Mouse (Mus musculus) heart, adult 2 months (tissue): ENCODE data around the gene Pnpo.

Source experiments
- CTCF ChIP-seq: fragments of 200-600 bp; IDR thresholded peaks from 2 replicates; pipeline ENCODE4 v1.8.1; 2022; ENCODE audit warnings: antibody characterized with exemption, mild to moderate bottlenecking, moderate library complexity
- EP300 ChIP-seq: fragments of 200-500 bp; IDR thresholded peaks from 2 replicates; pipeline ENCODE4 v1.6.1; 2011; ENCODE audit warnings: low read depth, low read length, control low read depth; ENCODE audit not compliant: insufficient read depth
- POLR2A ChIP-seq: fragments of 200-500 bp; IDR thresholded peaks from 2 replicates; pipeline ENCODE4 v1.6.1; 2011; ENCODE audit warnings: mild to moderate bottlenecking, low read depth, low read length, control low read depth; ENCODE audit not compliant: insufficient read depth

DNA sequence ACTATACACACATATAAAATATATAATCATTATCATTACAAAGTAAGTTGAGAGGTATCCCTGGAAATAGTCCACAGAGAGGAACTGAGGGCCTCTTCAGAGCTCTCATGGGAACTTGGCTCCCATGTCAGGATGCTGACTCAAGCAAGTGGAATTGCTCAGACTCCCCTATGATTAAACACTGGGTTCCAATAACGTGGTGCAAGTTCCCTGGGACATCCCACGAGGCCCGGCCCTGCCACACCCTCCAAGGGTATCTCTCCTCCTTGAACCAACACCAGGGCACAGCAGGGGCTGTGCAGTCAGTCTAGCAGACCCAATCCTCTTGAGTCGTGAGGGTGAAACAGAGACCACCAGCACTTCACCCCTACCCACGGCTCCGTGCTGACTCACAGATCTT, 24.8 kb downstream of the Pnpo start:
- TF ChIP-seq CTCF (no peak), POLR2A (no peak), EP300 (no peak)
